Mouse (Mus musculus) CD4-positive, CD25-positive, alpha-beta regulatory T cell, adult 4 months (primary cell): ENCODE data around the gene Gm20918. TPM values are rescaled to one million over a fixed set of nuclear protein-coding genes. Genes with fewer than 3 reads are reported as not detected.
"Not testable (repeated sequence)": the region's sequence is repeated elsewhere in the genome, so short reads cannot be mapped to it uniquely, and the experiment has no call there.

Experiments used
- ATAC-seq: one replicate; pipeline ENCODE4 v1.8.0; 2017
- polyA plus RNA-seq, 2 experiments: library from polyadenylated mRNA; unstranded; fragments of 100-300 nt; shearing (Covaris generic); gene quantifications; one replicate each; pipeline ENCODE4 v1.2.1; 2017

Gm20918 gene
- polyA plus RNA-seq = not detected

DNA sequence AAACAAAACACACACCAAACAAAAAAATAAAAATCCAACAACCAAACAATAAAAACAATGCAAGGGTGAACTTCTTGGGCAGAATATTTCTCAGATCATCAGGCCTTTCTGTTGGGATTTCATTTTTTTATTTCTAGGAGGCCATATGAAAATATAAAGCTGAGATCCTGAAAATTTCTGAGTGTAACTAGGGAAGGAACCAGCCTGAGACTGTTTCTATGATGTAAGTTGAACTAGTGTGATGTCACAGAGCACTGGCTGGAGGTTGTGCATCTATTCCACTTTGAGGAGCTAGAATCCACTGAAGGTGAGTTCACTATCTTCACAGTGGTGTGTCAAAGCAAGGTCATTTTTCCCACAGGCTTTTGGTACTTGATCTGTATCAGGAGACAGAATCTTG, at the start of gene Gm20918:
Gene Gm20918, plus strand, starts transcription at position 301 of the 400 bp plus-strand sequence.
- ATAC-seq = not testable (repeated sequence)

Other genes starting within 250 kb of the Gm20918 start
- not detected for gene Gm21820, start 205.5 kb downstream of the Gm20918 start, polyA plus RNA-seq